Mouse (Mus musculus) hindlimb bud, embryonic 11.5 days (tissue): ENCODE measurements around the gene Mlx.
"Not testable (repeated sequence)": the region's sequence is repeated elsewhere in the genome, so short reads cannot be mapped to it uniquely, and the experiment has no call there.

Source experiments
- DNase-seq: peaks from one replicate; pipeline ENCODE4 v3.0.0-alpha.2; 2012; ENCODE audit warnings: low read depth, low spot score; ENCODE audit errors: extremely low spot score

The Mlx gene

GRCm38 (mm10) chr11:101095314-101096024 is 8.4 kb downstream of the Mlx start, which contains the start of gene Psmc3ip:
Gene Psmc3ip (minus strand): TSS chr11:101095436.
- DNase-seq, result peak; percentile 95

- DNase-seq, result no peak
Observed at GRCm38 (mm10) chr11:101098231-101098630, 11.2 kb downstream of the Mlx start.

- no peak for DNase-seq
Observed at GRCm38 (mm10) chr11:101103011-101103410, 15.9 kb downstream of the Mlx start.

- no peak for DNase-seq
Observed at GRCm38 (mm10) chr11:101109351-101109750, 22.3 kb downstream of the Mlx start.

- no peak for DNase-seq
Observed at GRCm38 (mm10) chr11:101110708-101111107, 23.6 kb downstream of the Mlx start.

- no peak for DNase-seq
Observed at GRCm38 (mm10) chr11:101111178-101111577, 24.1 kb downstream of the Mlx start.

GRCm38 (mm10) chr11:101112186-101112585 is 25.1 kb downstream of the Mlx start:
- DNase-seq, result no peak

GRCm38 (mm10) chr11:101115564-101115963 is 28.5 kb downstream of the Mlx start:
- DNase-seq, result no peak

- no peak for DNase-seq
Observed at GRCm38 (mm10) chr11:101118105-101118504, 31.0 kb downstream of the Mlx start.

- no peak for DNase-seq
Observed at GRCm38 (mm10) chr11:101119131-101119760, 32.2 kb downstream of the Mlx start.

- DNase-seq, result peak; percentile 99
Observed at GRCm38 (mm10) chr11:101119761-101120544, 32.9 kb downstream of the Mlx start, which contains the start of the genes Retreg3 and Tubg1. Gene Retreg3 (minus strand): TSS chr11:101119893. Gene Tubg1 (plus strand): TSS chr11:101119938.

- DNase-seq, result no peak
Observed at GRCm38 (mm10) chr11:101120545-101121188, 33.6 kb downstream of the Mlx start.

- not testable (repeated sequence) for DNase-seq
Observed at GRCm38 (mm10) chr11:101124494-101124893, 37.4 kb downstream of the Mlx start.

GRCm38 (mm10) chr11:101125008-101125407 is 37.9 kb downstream of the Mlx start:
- not testable (repeated sequence) for DNase-seq

GRCm38 (mm10) chr11:101127075-101127474 is 40.0 kb downstream of the Mlx start:
- no peak for DNase-seq

GRCm38 (mm10) chr11:101128996-101129577 is 42.0 kb downstream of the Mlx start:
- no peak for DNase-seq

- DNase-seq, result no peak
Observed at GRCm38 (mm10) chr11:101130056-101130756, 43.1 kb downstream of the Mlx start.

- no peak for DNase-seq
Observed at GRCm38 (mm10) chr11:101131187-101131586, 44.1 kb downstream of the Mlx start.

GRCm38 (mm10) chr11:101131701-101132100 is 44.6 kb downstream of the Mlx start:
- no peak for DNase-seq

GRCm38 (mm10) chr11:101133037-101133436 is 46.0 kb downstream of the Mlx start:
- DNase-seq, result no peak
